Mouse (Mus musculus): Measurements from ENCODE around the gene Larp4. TPM values are rescaled to one million over a fixed set of nuclear protein-coding genes. Genes with fewer than 3 reads are reported as not detected.

Larp4 gene
- polyA plus RNA-seq, 2 experiments, result 25.4 to 32.6 TPM

DNA sequence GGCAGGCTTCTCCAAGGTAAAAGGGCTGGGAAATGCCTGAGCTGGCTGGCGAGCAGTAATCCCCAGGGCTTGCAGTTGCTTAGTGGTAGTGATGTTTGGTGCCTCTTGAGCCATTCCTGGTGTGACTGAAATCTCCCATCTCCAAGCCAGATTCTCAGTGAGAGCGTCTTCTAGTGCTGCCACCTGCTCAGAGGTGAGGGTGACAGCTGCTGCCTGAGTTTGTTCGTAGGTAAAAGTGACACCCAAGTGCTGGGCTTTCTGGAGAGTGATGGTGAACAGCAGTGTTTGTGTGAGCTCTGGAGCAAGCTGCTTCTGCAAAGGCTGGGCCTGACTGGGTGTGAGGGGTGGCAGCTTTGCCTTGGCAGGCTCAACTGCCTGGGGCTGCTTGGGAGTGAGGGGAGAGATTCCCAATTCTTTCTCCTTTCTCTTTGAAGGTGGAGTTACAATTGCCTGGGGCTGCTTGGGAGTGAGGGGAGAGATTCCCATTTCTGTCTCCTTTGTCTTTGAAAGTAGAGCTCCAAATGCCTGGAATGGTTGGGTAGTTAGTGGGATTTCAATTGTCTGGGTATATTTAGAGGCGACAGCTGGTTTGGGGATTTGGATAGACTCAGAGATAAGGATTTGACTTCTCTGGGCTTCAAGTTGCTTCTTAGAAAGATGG, 28.8 kb upstream of the Larp4 start:
- DNase-seq (ENCODE audit: low spot score), result no peak
- no peak for TF ChIP-seq POLR2A (IDR thresholded peaks at IDR 0.05; ENCODE audit: borderline replicate concordance, extremely low read depth, insufficient read depth, insufficient read length)
- no peak overlapping the region for H3K9ac ChIP-seq (ENCODE audit: low read depth, low read length, severe bottlenecking)
- no peaks in the 10 kb centered on the region for H3K4me1 ChIP-seq (ENCODE audit: control insufficient read depth, insufficient read depth, low read length)
- no peak overlapping the region for H3K27ac ChIP-seq (replicated peaks; ENCODE audit: low read depth, low read length)
- H3K9me3 ChIP-seq (ENCODE audit: control insufficient read depth, low read length), result no peaks in the 10 kb centered on the region
- no peaks in the 10 kb centered on the region for H3K27me3 ChIP-seq (ENCODE audit: control insufficient read depth, insufficient read depth, low read length)
- no peak for ATAC-seq (ENCODE audit: low FRiP score, low read depth)
- WGBS, result 69% methylated on average over 4 of the region's 4 CpGs
- H3K36me3 ChIP-seq (ENCODE audit: control insufficient read depth, insufficient read depth, low read length), result no peaks in the 10 kb centered on the region
- H3K4me3 ChIP-seq (replicated peaks; ENCODE audit: low read length), result no peak overlapping the region
- H3K4me2 ChIP-seq (replicated peaks; ENCODE audit: low read depth, low read length, severe bottlenecking), result no peak overlapping the region

DNA sequence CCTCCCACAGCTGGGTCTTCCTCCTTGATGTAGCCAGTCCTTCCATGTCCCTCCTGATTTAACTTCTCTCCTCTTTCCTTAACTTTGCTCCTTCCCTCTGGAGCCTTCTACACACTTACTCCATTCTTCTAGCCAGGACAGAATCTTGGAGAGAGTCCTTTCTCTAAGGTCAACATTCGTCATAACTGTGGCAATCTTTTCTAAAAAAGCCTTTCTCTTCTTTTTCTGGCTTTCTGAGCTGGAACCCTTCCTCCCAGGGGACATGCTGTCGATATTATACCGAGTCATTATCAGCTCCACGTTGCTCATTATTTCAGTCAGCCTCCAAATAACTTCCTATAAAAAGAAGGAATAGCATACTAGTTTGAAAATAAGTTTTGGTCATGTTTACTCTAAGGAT, 14.5 kb upstream of the Larp4 start:
- no peak overlapping the region for H3K4me2 ChIP-seq (replicated peaks; ENCODE audit: low read depth, low read length, severe bottlenecking)
- no peaks in the 10 kb centered on the region for H3K36me3 ChIP-seq (ENCODE audit: control insufficient read depth, insufficient read depth, low read length)
- 66% methylated on average over 4 of the region's 4 CpGs for WGBS
- no peak overlapping the region for H3K4me3 ChIP-seq (replicated peaks; ENCODE audit: low read length)
- H3K27me3 ChIP-seq (ENCODE audit: control insufficient read depth, insufficient read depth, low read length), result no peaks in the 10 kb centered on the region
- DNase-seq (ENCODE audit: low spot score), result no peak
- H3K27ac ChIP-seq (replicated peaks; ENCODE audit: low read depth, low read length), result no peak overlapping the region
- TF ChIP-seq POLR2A (IDR thresholded peaks at IDR 0.05; ENCODE audit: borderline replicate concordance, extremely low read depth, insufficient read depth, insufficient read length), result no peak
- ATAC-seq (ENCODE audit: low FRiP score, low read depth), result no peak
- no peak overlapping the region for H3K9ac ChIP-seq (ENCODE audit: low read depth, low read length, severe bottlenecking)
- no peaks in the 10 kb centered on the region for H3K9me3 ChIP-seq (ENCODE audit: control insufficient read depth, low read length)
- no peaks in the 10 kb centered on the region for H3K4me1 ChIP-seq (ENCODE audit: control insufficient read depth, insufficient read depth, low read length)

DNA sequence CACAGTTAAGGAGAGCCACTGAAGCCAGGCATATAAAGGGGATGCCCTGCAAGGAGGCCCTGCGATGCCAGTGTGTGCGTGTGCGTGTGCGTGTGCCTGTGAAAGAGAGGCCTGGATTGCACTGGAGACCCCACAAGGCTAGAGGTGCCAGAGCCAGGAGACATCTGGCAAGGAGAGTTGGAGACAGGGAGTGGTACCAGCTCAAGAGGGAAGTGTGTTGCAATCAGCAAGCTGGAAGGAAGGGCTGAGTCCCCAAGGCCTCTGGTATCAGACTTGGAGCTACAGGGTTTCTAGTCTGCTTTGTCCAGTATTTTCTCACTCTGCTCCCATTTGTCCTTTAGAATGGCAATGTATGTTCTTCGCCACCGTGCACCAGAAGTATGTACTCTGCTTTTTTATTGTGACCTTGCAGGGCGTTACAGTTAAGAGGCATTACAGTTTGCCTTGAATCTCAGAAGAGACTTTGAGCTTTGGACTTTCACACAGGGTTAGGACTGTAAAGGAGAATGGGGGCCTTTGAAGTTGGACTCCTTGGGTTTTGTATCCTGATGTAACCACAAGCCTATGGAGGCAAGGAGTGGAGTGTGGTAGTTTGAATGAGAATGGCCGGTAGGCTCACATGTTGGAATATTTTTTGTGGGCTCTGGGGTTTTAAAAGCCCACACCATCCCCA, 4.6 kb upstream of the Larp4 start:
- no peaks in the 10 kb centered on the region for H3K36me3 ChIP-seq (ENCODE audit: control insufficient read depth, insufficient read depth, low read length)
- no peak overlapping the region for H3K27ac ChIP-seq (replicated peaks; ENCODE audit: low read depth, low read length)
- no peak overlapping the region for H3K9ac ChIP-seq (ENCODE audit: low read depth, low read length, severe bottlenecking)
- H3K27me3 ChIP-seq (ENCODE audit: control insufficient read depth, insufficient read depth, low read length), result no peaks in the 10 kb centered on the region
- no peak for TF ChIP-seq POLR2A (IDR thresholded peaks at IDR 0.05; ENCODE audit: borderline replicate concordance, extremely low read depth, insufficient read depth, insufficient read length)
- ATAC-seq (ENCODE audit: low FRiP score, low read depth), result no peak
- WGBS, result 87% methylated on average over 8 of the region's 8 CpGs
- H3K4me2 ChIP-seq (replicated peaks; ENCODE audit: low read depth, low read length, severe bottlenecking), result no peak overlapping the region
- no peak overlapping the region for H3K4me3 ChIP-seq (replicated peaks; ENCODE audit: low read length)
- no peak for DNase-seq (ENCODE audit: low spot score)
- no peaks in the 10 kb centered on the region for H3K9me3 ChIP-seq (ENCODE audit: control insufficient read depth, low read length)
- H3K4me1 ChIP-seq (ENCODE audit: control insufficient read depth, insufficient read depth, low read length), result no peaks in the 10 kb centered on the region

DNA sequence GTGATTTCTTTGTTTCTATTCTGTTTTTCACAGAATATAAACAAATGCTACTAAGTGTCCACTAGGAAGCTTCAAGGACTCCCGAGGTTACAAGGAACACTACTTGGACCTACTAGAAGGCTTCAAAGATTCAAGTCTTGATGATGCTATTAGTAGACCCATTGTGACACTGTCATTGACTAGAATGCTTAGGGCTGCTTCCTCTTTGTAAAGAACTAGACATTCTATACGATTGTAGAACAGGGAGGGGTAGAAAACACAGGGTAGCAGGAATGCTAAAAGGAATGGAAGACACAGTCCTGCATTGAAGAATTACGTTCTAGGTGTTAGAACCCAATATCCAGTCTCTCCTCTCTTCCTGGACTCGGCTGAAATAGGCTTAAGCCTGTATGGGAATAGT, 2.9 kb upstream of the Larp4 start, which contains the start of gene Fam186a:
TSS of gene Fam186a (minus strand) at position 101 of the 400 bp plus-strand sequence.
- no peak for DNase-seq (ENCODE audit: low spot score)
- WGBS, result 75% methylated on average over 4 of the region's 4 CpGs
- H3K4me3 ChIP-seq (replicated peaks; ENCODE audit: low read length), result no peak within 1 kb of the TSS
- no peak within 1 kb of the TSS for H3K9ac ChIP-seq (ENCODE audit: low read depth, low read length, severe bottlenecking)
- H3K36me3 ChIP-seq (ENCODE audit: control insufficient read depth, insufficient read depth, low read length), result no peaks in the 10 kb centered on the region
- H3K4me2 ChIP-seq (replicated peaks; ENCODE audit: low read depth, low read length, severe bottlenecking), result no peak within 1 kb of the TSS
- H3K9me3 ChIP-seq (ENCODE audit: control insufficient read depth, low read length), result no peaks in the 10 kb centered on the region
- no peaks in the 10 kb centered on the region for H3K27me3 ChIP-seq (ENCODE audit: control insufficient read depth, insufficient read depth, low read length)
- ATAC-seq (ENCODE audit: low FRiP score, low read depth), result no peak
- TF ChIP-seq POLR2A (IDR thresholded peaks at IDR 0.05; ENCODE audit: borderline replicate concordance, extremely low read depth, insufficient read depth, insufficient read length), result no peak
- H3K27ac ChIP-seq (replicated peaks; ENCODE audit: low read depth, low read length), result no peak within 1 kb of the TSS
- no peaks in the 10 kb centered on the region for H3K4me1 ChIP-seq (ENCODE audit: control insufficient read depth, insufficient read depth, low read length)

DNA sequence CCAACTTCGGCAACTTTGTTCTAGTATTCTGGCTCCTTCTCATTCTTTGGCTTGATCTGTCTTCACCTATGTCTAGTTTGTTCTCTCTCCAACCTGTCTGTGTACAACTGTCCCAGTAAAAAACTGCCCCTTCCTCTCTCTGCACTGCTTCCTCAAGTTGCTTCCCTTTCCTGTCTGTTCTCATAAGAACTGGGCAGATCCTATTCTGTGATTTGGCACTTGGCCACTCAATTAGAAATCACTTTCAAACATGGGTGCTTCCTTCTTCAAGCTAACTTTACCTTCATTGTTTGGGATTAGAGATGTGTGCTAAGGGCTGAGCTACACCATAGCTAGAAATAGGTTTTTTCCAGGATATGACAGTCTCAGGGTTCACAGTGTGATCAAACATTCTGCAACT, 741 bp downstream of the Larp4 start:
- H3K27ac ChIP-seq (replicated peaks; ENCODE audit: low read depth, low read length), result no peak overlapping the region
- no peaks in the 10 kb centered on the region for H3K36me3 ChIP-seq (ENCODE audit: control insufficient read depth, insufficient read depth, low read length)
- 90% methylated on average over 1 of the region's 1 CpGs for WGBS
- no peak for ATAC-seq (ENCODE audit: low FRiP score, low read depth)
- no peak overlapping the region for H3K9ac ChIP-seq (ENCODE audit: low read depth, low read length, severe bottlenecking)
- H3K4me3 ChIP-seq (replicated peaks; ENCODE audit: low read length), result no peak overlapping the region
- 0 out of 2 replicates have a peak, but pooled peaks cover 3% of the 10 kb centered on the region for H3K4me1 ChIP-seq (ENCODE audit: control insufficient read depth, insufficient read depth, low read length)
- no peak for DNase-seq (ENCODE audit: low spot score)
- H3K27me3 ChIP-seq (ENCODE audit: control insufficient read depth, insufficient read depth, low read length), result no peaks in the 10 kb centered on the region
- H3K9me3 ChIP-seq (ENCODE audit: control insufficient read depth, low read length), result no peaks in the 10 kb centered on the region
- no peak overlapping the region for H3K4me2 ChIP-seq (replicated peaks; ENCODE audit: low read depth, low read length, severe bottlenecking)
- no peak for TF ChIP-seq POLR2A (IDR thresholded peaks at IDR 0.05; ENCODE audit: borderline replicate concordance, extremely low read depth, insufficient read depth, insufficient read length)

Data from limb, embryonic 14.5 days (tissue).